Mouse (Mus musculus) forebrain, embryonic 10.5 days (tissue): ENCODE results near the gene Bmp6. TPM values are rescaled to one million over a fixed set of nuclear protein-coding genes. Genes with fewer than 3 reads are reported as not detected.

Experiments used
- DNase-seq: peaks from one replicate; pipeline ENCODE4 v3.0.0-alpha.2; 2017; ENCODE audit warnings: low spot score; ENCODE audit errors: extremely low spot score
- H3K27ac ChIP-seq: fragments of 300-500 bp; sonication (generic); 2 replicates; pipeline ENCODE4 v1.5.1; 2016; ENCODE audit warnings: mild to moderate bottlenecking
- H3K27me3 ChIP-seq: fragments of 300-500 bp; sonication (generic); 2 replicates; pipeline ENCODE4 v1.6.1; 2016; ENCODE audit warnings: mild to moderate bottlenecking; ENCODE audit not compliant: poor library complexity, severe bottlenecking
- H3K36me3 ChIP-seq: fragments of 300-500 bp; sonication (generic); replicated peaks from 2 replicates; pipeline ENCODE4 v1.6.1; 2016; ENCODE audit warnings: mild to moderate bottlenecking, moderate library complexity
- H3K4me1 ChIP-seq: fragments of 300-500 bp; sonication (generic); 2 replicates; pipeline ENCODE4 v1.6.1; 2016
- H3K4me3 ChIP-seq: fragments of 300-500 bp; sonication (generic); 2 replicates; pipeline ENCODE4 v1.5.1; 2016; ENCODE audit warnings: mild to moderate bottlenecking, moderate library complexity
- H3K9me3 ChIP-seq: fragments of 300-500 bp; sonication (generic); 2 replicates; pipeline ENCODE4 v1.6.1; 2016; ENCODE audit warnings: mild to moderate bottlenecking, moderate library complexity
- WGBS: fragments of 180-500 bp; shearing (Covaris S2); methylation state at CpG from one replicate; pipeline ENCODE4 v1.1.7; 2016; 5-methylcytosine and 5-hydroxymethylcytosine counted together
- polyA plus RNA-seq: library from polyadenylated mRNA; unstranded; fragments of >200 nt; fragmentation: Nextera tagmentation; extraction: Ambion mirVana; gene quantifications from 2 replicates; pipeline ENCODE4 v1.2.1, GENCODE M21; 2016

The Bmp6 gene
- 2.5 and 2.9 TPM in 2 replicates for polyA plus RNA-seq

DNA sequence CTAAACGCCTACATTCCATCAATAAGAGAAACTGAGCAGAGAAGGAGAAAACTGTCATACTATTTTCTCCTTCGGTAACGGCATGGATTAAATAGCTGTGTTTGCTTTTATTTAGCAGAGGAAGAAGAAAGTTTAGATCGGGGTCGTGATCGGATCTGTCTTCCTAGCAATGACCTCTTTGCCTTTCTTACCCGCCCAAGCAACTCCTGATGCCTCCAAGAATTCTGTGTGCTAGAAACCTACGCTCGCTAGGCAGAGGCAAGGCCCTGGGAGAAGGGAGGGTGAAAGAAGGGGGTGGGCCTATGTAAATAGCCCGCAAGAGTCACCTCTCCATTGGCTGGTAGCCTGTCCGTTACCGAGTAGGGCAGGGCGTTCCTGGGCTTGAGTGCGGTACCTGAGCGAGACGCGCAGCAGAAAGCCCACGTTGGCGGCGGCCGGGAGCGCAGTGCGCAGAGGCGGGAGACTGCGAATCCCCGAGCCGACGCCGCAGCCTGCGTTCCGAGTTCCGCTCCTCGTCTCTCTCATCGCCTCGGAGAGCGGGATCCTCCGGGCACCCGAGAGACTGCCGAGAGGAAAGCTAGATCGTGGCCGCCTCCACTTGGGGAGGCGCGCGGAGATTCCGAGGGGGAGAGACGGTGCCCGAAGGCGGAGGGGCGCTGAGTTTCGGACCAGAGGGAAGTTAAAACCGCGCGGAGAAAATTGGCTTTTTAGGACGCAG, at the start of gene Bmp6:
Bmp6 (plus strand) TSS at position 395 of the 718 bp plus-strand sequence.
- 3% methylated on average over 54 of the region's 54 CpGs for WGBS
- Histone ChIP-seq H3K9me3 (no peaks in the 10 kb centered on the region), H3K36me3 (no peaks in the 10 kb centered on the region), H3K4me1 (peaks cover 38% of the 10 kb centered on the region), H3K4me3 (peak within 1 kb of the TSS; percentile 58), H3K27ac (peak within 1 kb of the TSS; percentile 78), H3K27me3 (peaks cover 73% of the 10 kb centered on the region)
- peak; percentile 79 for DNase-seq

DNA sequence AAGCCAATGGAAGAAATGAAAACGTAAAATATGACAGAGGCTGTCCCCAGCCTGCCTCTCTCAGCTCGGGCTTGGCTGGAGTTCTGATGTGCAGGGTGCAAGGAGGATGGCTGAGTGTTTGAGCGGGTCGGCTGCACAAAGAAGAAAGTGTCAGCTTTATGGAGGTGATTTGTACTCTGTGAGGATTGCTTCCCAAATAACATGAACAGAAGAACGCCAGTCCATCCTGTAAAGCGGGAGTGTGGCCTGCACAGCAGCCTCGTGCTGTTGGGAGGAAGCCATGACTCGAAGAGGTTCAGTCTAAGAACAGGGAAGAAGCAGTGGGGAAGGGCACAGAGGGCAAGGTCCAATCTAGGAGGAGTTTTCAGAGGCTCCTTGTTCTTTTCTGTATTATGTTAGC, 48.7 kb upstream of the Bmp6 start:
- Histone ChIP-seq H3K36me3 (no peaks in the 10 kb centered on the region), H3K4me1 (no peaks in the 10 kb centered on the region), H3K9me3 (0 out of 2 replicates have a peak, but pooled peaks cover 3% of the 10 kb centered on the region), H3K27ac (no peak overlapping the region), H3K4me3 (no peak overlapping the region), H3K27me3 (no peaks in the 10 kb centered on the region)
- WGBS, result 84% methylated on average over 8 of the region's 8 CpGs
- no peak for DNase-seq

DNA sequence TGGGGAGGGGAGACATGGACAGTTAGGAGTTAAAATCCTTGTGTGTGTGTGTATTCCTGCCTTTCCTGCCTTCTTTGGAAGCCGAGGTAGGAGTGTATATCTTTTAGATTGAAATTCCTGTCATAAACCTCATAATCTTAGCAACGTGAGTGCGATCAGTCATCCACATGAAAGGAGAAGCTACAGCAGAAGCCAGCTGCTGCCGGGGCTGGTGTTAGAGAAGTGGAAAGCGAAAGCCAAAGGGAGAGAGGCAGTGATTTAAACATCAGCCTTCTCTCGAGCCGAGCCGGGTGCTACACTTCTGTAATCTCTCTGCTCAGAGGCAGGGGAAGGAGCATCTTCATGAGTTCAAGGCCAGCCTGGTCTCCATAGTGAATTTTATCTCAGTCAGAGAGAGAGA, 48.3 kb upstream of the Bmp6 start:
- Histone ChIP-seq H3K4me1 (no peaks in the 10 kb centered on the region), H3K36me3 (no peaks in the 10 kb centered on the region), H3K27ac (no peak overlapping the region), H3K27me3 (no peaks in the 10 kb centered on the region), H3K4me3 (no peak overlapping the region), H3K9me3 (0 out of 2 replicates have a peak, but pooled peaks cover 3% of the 10 kb centered on the region)
- WGBS, result 86% methylated on average over 8 of the region's 8 CpGs
- no peak for DNase-seq

DNA sequence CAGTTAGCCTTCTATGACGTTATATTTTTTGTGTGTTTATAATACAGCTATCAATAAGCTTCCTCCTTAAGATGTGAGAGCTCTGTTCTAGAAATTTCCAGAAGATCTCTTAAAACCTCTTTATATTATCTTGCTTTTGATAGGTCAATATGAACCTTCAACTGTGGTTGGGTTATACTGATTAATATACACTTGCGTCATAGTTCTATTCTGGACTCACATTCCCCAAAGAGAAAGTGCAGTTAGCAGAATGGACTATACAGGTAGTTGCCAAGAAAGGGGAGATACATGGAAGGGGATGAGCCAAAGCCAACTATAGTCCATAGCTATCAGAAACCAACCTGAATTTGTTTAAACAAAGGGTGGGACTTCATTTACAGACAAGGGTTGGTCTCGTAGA, 33.8 kb upstream of the Bmp6 start:
- H3K27ac ChIP-seq, result no peak overlapping the region
- H3K4me1 ChIP-seq, result no peaks in the 10 kb centered on the region
- no peak overlapping the region for H3K4me3 ChIP-seq
- no peaks in the 10 kb centered on the region for H3K36me3 ChIP-seq
- 93% methylated on average over 3 of the region's 3 CpGs for WGBS
- no peaks in the 10 kb centered on the region for H3K27me3 ChIP-seq
- DNase-seq, result no peak
- H3K9me3 ChIP-seq, result no peaks in the 10 kb centered on the region

DNA sequence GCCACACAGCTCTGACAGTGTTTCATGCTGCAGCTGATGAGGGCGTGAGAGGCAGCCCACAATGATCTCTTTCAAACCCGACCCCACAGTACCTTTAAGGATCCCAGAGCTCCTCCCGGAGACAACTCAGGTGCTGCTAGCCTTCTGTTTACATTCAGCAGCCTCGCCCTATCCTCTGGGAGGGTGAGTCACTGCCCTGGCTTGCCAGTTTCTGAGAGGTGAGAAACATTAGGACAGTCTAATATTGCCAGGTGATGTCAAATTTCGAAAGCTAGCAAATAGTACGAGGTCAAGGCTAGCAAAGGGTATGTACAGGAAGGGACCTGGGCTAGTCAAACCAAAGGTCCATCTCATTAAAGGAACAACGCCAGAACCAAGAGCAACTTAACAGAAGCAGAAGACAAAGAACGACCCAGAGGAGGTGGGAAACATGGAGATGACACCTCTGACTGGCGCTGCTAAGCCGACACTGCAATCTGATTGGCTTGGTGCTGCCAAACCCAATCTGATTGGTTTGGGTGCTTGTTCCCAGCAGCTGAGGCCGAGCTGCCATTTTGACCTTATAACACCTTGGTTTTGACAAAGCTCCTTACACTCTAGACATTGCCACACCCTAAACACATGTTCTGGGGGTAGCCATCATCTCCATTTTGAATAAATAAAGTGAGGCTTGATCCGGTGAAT, 32.4 kb upstream of the Bmp6 start:
- no peaks in the 10 kb centered on the region for H3K27me3 ChIP-seq
- no peak overlapping the region for H3K27ac ChIP-seq
- no peak for DNase-seq
- no peaks in the 10 kb centered on the region for H3K36me3 ChIP-seq
- WGBS, result 83% methylated on average over 12 of the region's 12 CpGs
- no peak overlapping the region for H3K4me3 ChIP-seq
- no peaks in the 10 kb centered on the region for H3K4me1 ChIP-seq
- no peaks in the 10 kb centered on the region for H3K9me3 ChIP-seq

DNA sequence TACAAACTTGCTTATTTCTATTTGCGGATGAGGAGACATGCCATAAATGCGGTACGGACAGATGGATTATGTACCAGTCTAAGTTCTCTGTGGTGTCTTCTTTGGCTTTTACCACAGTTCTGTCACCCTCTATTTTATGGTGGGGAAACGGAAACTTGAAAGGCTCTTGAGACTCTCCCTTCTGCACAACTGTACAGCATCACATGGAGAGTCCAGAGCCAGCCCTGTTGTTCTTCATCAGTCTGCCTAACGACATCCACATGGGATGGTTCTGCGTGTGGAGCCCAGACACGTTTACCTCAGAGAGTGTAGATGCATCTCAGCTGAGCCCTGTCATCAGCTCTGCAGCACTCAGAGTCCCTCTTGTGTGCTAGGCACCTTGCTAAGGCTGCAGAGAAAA, 30.3 kb upstream of the Bmp6 start:
- H3K27ac ChIP-seq, result no peak overlapping the region
- no peaks in the 10 kb centered on the region for H3K27me3 ChIP-seq
- 86% methylated on average over 7 of the region's 7 CpGs for WGBS
- no peak overlapping the region for H3K4me3 ChIP-seq
- no peaks in the 10 kb centered on the region for H3K4me1 ChIP-seq
- no peaks in the 10 kb centered on the region for H3K36me3 ChIP-seq
- no peaks in the 10 kb centered on the region for H3K9me3 ChIP-seq
- no peak for DNase-seq

DNA sequence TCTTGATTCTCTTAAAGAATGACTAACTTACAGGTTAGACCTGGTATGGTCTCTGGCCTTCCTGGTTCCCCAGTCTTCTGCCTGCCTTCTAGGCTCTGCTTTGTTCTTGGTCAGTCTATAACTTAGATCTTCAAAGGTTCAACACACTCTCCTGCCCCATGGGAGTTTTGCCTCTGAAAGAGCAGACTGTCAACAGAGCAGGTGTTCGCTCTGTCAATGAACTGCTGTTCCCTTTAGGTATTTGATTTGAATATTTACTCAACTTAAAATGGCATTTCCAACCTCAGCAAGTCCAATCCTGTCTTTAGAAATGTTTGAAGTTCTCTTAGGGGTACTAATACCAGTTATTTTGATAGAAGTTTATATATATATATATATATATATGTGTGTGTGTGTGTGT, 26.5 kb upstream of the Bmp6 start:
- no peak overlapping the region for H3K27ac ChIP-seq
- H3K36me3 ChIP-seq, result no peaks in the 10 kb centered on the region
- no peaks in the 10 kb centered on the region for H3K9me3 ChIP-seq
- no peak overlapping the region for H3K4me3 ChIP-seq
- H3K27me3 ChIP-seq, result no peaks in the 10 kb centered on the region
- no peak for DNase-seq
- 97% methylated on average over 1 of the region's 1 CpGs for WGBS
- no peaks in the 10 kb centered on the region for H3K4me1 ChIP-seq

DNA sequence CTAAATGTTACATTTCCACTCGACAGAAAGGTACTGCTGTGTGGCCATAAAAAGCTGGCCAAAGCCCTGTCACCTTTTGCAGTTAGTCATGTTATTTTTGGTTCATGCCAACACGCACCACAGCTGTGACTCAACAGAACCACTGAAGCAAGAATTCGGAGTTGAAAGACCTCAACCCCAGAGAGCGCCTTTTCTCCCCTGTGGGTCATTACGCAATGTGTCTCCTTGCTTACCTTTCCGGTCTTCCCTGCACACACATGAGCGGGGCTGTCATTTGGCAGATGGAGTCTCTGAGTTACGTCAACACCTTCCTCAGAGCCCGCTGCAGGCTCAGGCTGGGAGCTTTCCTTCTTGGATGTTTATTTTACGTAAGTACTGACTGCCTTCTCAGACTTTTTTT, 24.6 kb upstream of the Bmp6 start:
- Histone ChIP-seq H3K27ac (no peak overlapping the region), H3K9me3 (no peaks in the 10 kb centered on the region), H3K4me3 (no peak overlapping the region), H3K27me3 (no peaks in the 10 kb centered on the region), H3K36me3 (no peaks in the 10 kb centered on the region), H3K4me1 (no peaks in the 10 kb centered on the region)
- no peak for DNase-seq
- 87% methylated on average over 10 of the region's 10 CpGs for WGBS

DNA sequence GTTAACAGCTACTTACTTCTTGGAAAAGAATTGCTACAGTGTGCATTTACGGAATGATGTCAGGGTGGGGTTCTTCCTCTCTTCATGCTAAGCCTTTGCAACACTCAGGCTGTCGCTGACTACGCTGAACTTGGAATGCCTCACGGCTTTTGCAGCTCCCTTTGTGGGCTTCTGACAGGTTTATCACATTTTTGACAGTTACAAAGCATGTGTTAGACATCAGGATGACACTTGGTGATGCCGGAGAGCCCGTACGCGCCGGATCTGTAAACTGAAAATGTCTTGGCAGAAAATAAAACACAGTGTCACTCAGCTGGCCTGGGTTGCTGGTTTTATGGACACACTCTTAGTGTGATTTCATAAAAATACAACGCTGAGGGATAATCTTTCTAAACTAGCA, 20.5 kb upstream of the Bmp6 start:
- Histone ChIP-seq H3K4me1 (no peaks in the 10 kb centered on the region), H3K4me3 (no peak overlapping the region), H3K27ac (no peak overlapping the region), H3K36me3 (no peaks in the 10 kb centered on the region), H3K27me3 (no peaks in the 10 kb centered on the region), H3K9me3 (no peaks in the 10 kb centered on the region)
- DNase-seq, result no peak
- 92% methylated on average over 10 of the region's 10 CpGs for WGBS

DNA sequence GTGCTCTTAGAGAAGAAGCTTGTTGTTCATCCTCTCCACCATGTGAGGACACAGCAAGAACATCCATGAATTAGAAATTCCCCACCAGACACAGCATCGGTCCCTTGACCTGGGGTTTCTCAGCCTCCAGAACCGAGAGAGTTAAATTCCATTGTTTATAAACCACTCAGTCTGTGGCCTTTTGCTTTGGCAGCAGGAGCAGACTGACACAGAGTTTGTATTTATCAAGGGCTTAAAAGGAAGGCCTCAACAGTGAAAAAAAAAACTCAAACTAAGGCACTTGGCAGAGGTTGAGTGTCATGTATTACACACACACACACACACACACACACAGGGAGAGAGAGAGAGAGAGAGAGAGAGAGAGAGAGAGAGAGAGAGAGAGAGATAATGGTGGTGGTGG, 17.5 kb upstream of the Bmp6 start:
- no peak overlapping the region for H3K4me3 ChIP-seq
- no peaks in the 10 kb centered on the region for H3K4me1 ChIP-seq
- WGBS, result 68% methylated on average over 2 of the region's 2 CpGs
- no peaks in the 10 kb centered on the region for H3K9me3 ChIP-seq
- no peak for DNase-seq
- no peaks in the 10 kb centered on the region for H3K27me3 ChIP-seq
- H3K36me3 ChIP-seq, result no peaks in the 10 kb centered on the region
- no peak overlapping the region for H3K27ac ChIP-seq

DNA sequence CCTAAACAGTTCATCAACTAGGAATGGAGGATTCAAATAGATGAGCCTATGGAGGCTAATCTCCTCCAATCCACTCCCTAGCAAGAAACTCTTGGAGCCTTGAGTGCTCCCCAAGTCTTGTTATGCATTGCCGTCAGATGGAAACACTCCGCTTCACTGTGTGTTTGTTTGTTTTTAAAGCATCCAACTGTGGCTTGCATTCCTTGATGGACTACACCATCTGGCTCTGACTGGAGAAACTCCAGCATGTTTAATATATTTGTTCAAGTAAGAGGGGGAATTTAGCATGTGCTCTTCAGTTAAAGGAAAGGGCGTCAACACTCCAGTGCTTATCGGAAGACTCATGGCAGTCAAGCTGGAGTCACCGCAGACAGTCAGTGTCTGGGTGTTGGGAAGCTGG, 11.4 kb upstream of the Bmp6 start:
- DNase-seq, result no peak
- H3K4me3 ChIP-seq, result no peak overlapping the region
- H3K27me3 ChIP-seq, result no peaks in the 10 kb centered on the region
- no peaks in the 10 kb centered on the region for H3K36me3 ChIP-seq
- H3K4me1 ChIP-seq, result no peaks in the 10 kb centered on the region
- peaks cover 7% of the 10 kb centered on the region for H3K9me3 ChIP-seq
- 97% methylated on average over 5 of the region's 5 CpGs for WGBS
- no peak overlapping the region for H3K27ac ChIP-seq

DNA sequence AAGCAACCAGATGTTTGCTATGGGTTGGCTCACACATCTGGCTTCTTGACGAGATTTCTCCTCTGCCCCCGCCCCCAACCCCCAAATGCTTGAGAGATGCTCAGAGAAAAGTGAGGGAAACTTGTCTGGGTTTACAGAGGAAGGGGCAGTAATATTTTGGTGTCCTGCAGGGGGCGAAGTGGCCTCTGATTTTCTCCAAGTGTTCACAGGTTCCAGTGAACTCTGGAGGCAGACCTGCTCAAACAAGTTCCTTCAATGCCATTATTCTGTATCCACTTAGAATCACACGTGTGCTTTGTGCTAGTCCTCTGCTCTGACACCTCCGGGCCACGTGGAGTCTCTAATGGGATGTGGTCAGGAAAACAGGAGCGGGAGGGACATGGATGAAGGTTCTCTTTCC, 2.3 kb upstream of the Bmp6 start:
- H3K27me3 ChIP-seq, result peaks cover 50% of the 10 kb centered on the region

DNA sequence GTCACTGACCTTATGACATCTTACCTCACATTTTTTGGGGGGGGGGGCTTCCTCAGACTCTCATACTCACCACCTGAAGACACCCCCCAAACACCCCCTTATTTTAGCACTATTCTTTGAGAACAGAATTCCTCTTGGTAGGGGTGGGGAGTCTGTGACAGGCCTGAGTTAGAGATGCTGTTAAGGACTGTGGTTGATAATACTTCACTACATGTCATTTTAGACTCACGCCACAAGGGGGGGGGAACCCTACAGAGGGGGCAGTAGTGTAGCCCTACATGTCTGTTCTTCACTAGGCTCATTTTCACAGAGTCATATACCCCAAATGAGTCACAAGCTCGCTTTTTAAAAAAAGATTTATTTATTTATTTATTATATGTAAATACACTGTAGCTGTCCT, 1.7 kb upstream of the Bmp6 start:
- H3K27ac ChIP-seq, result no peak overlapping the region
- no peak for DNase-seq

More for the DNA sequence above, 2.3 kb upstream of the Bmp6 start:
- Histone ChIP-seq H3K27ac (no peak overlapping the region), H3K9me3 (peaks cover 8% of the 10 kb centered on the region), H3K36me3 (no peaks in the 10 kb centered on the region), H3K4me3 (no peak overlapping the region), H3K4me1 (peaks cover 33% of the 10 kb centered on the region)
- DNase-seq, result peak; percentile 60
- WGBS, result 31% methylated on average over 7 of the region's 7 CpGs

More for the DNA sequence above, 1.7 kb upstream of the Bmp6 start:
- Histone ChIP-seq H3K36me3 (no peaks in the 10 kb centered on the region), H3K27me3 (peaks cover 56% of the 10 kb centered on the region), H3K4me3 (no peak overlapping the region), H3K9me3 (peaks cover 5% of the 10 kb centered on the region), H3K4me1 (peaks cover 38% of the 10 kb centered on the region)
- 63% methylated on average over 2 of the region's 2 CpGs for WGBS
